8 mouse cellular contexts compared by ENCODE assay signal in the genomic region with DNA sequence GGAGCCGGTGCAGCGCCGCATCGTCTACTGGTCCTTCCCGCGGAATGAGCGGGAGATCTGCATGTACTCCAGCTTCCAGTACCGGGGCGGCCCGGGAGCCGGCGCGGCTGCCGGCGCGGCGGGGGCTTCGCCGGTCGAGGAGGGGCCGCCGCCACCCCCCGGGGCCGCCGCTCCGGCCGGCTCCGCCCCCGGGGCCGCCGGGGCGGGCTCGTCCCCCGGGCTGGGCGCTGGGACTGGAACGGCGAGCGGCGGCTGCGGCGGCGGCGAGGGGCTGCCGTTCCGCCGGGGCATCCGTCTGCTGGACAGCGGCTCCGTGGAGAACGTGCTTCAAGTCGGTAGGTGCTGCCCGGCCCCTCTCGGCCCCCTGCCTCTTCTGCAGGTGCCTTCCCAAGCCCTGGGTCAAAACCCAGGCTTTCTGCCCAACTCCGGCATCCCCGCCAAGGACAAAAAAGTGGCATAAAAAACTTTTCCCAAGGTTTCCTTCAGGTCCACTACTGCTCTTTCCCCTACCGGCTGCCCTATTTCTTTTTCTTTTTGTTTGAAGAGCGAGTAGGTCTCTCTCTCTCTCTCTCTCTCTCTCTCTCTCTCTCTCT. TPM values are rescaled to one million over a fixed set of nuclear protein-coding genes. Genes with fewer than 3 reads are reported as not detected.
A peak's percentile ranks its signal among the peaks of the same experiment; 100 is the strongest.
DNase-seq lines count a peak whose midpoint lies in the region; ATAC-seq and TF ChIP-seq lines count a peak whose summit lies in the region.

No protein-coding gene starts in this region.

- no peaks in the 10 kb centered on the region for H3K4me1 ChIP-seq in forebrain, embryonic 11.5 days (replicated peaks; ENCODE audit: control insufficient read depth, insufficient read depth, low read length)
- peaks cover 8% of the 10 kb centered on the region; the same call in 1 of the 2 replicates for H3K4me1 ChIP-seq in hindbrain, embryonic 12.5 days
- H3K4me1 ChIP-seq in midbrain, embryonic 14.5 days (ENCODE audit: control insufficient read depth, insufficient read depth, low read length): peaks cover 5% of the 10 kb centered on the region; the same call in 1 of the 2 replicates
- peaks cover 3% of the 10 kb centered on the region; the same call in 1 of the 2 replicates for H3K4me1 ChIP-seq in stomach, postnatal 0 days (replicated peaks; ENCODE audit: control insufficient read depth, insufficient read depth)

- WGBS in forebrain, embryonic 11.5 days: under 1% methylated on average over 39 of the region's 57 CpGs
- under 1% methylated on average over 38 of the region's 57 CpGs for WGBS in hindbrain, embryonic 12.5 days
- WGBS in midbrain, embryonic 14.5 days: under 1% methylated on average over 41 of the region's 57 CpGs
- WGBS in stomach, postnatal 0 days: under 1% methylated on average over 43 of the region's 57 CpGs

- peak overlapping the region; percentile 97 for H3K9ac ChIP-seq in forebrain, embryonic 11.5 days (ENCODE audit: low read length)
- peak overlapping the region; percentile 87 for H3K9ac ChIP-seq in hindbrain, embryonic 12.5 days
- H3K9ac ChIP-seq in midbrain, embryonic 14.5 days (replicated peaks; ENCODE audit: low read length): peak overlapping the region; percentile 96
- H3K9ac ChIP-seq in stomach, postnatal 0 days (ENCODE audit: low read length): peak overlapping the region; percentile 53

- ATAC-seq in forebrain, embryonic 11.5 days (replicated peaks; ENCODE audit: low FRiP score): no peak; the same call in none of the 2 replicates
- ATAC-seq in hindbrain, embryonic 12.5 days (ENCODE audit: low FRiP score): no peak
- peak; percentile 39; the same call in 1 of the 2 replicates for ATAC-seq in midbrain, embryonic 14.5 days (ENCODE audit: low FRiP score, low TSS enrichment)
- peak; percentile 49 for ATAC-seq in stomach, postnatal 0 days (ENCODE audit: low FRiP score, low TSS enrichment)

- H3K4me2 ChIP-seq in forebrain, embryonic 11.5 days (ENCODE audit: low read depth, low read length, severe bottlenecking): peak overlapping the region; percentile 79
- H3K4me2 ChIP-seq in hindbrain, embryonic 12.5 days (replicated peaks): peak overlapping the region; percentile 68
- peak overlapping the region; percentile 72 for H3K4me2 ChIP-seq in midbrain, embryonic 14.5 days (ENCODE audit: low read length)
- peak overlapping the region; percentile 100 for H3K4me2 ChIP-seq in stomach, postnatal 0 days (replicated peaks; ENCODE audit: low read depth)

- peak overlapping the region; percentile 98 for H3K27ac ChIP-seq in forebrain, embryonic 11.5 days (ENCODE audit: low read depth, low read length)
- H3K27ac ChIP-seq in hindbrain, embryonic 12.5 days: peak overlapping the region; percentile 97
- peak overlapping the region; percentile 99 for H3K27ac ChIP-seq in midbrain, embryonic 14.5 days (replicated peaks; ENCODE audit: low read depth, low read length)
- no peak overlapping the region for H3K27ac ChIP-seq in stomach, postnatal 0 days (replicated peaks)

- TF ChIP-seq CTCF in stomach, postnatal 0 days (IDR thresholded peaks at IDR 0.05; ENCODE audit: low read depth): no peak

- H3K36me3 ChIP-seq in forebrain, embryonic 11.5 days (ENCODE audit: control insufficient read depth, insufficient read depth, low read length): no peaks in the 10 kb centered on the region
- no peaks in the 10 kb centered on the region for H3K36me3 ChIP-seq in hindbrain, embryonic 12.5 days
- no peaks in the 10 kb centered on the region for H3K36me3 ChIP-seq in midbrain, embryonic 14.5 days (ENCODE audit: control insufficient read depth, insufficient read depth, low read length)
- no peaks in the 10 kb centered on the region for H3K36me3 ChIP-seq in stomach, postnatal 0 days (ENCODE audit: control insufficient read depth, insufficient read depth, low read length)

- DNase-seq in kidney, adult 11 months: peak; percentile 25
- no peak for DNase-seq in kidney, adult 9 months
- peak; percentile 47 to 69 for DNase-seq in adrenal gland, postnatal 36 days
- peak; percentile 75 for DNase-seq in forebrain, embryonic 11.5 days (ENCODE audit: low spot score)
- DNase-seq in left cerebral cortex, postnatal 25 days (ENCODE audit: low spot score in 2 of 2): peak; percentile 18 to 31
- peak; percentile 58 for DNase-seq in midbrain, embryonic 14.5 days
- DNase-seq in stomach, postnatal 0 days (ENCODE audit: low spot score): peak; percentile 19

- intact Hi-C loops in left cerebral cortex, postnatal 25 days (cut with DNase I): loop anchor here (2.0 kb wide), 2 partner anchors 51 to 109 kb away; no protein-coding TSS in a partner anchor

- no peaks in the 10 kb centered on the region for H3K27me3 ChIP-seq in forebrain, embryonic 11.5 days (ENCODE audit: control insufficient read depth, insufficient read depth, low read length)
- H3K27me3 ChIP-seq in hindbrain, embryonic 12.5 days: no peaks in the 10 kb centered on the region
- no peaks in the 10 kb centered on the region for H3K27me3 ChIP-seq in midbrain, embryonic 14.5 days (ENCODE audit: control insufficient read depth, insufficient read depth, low read length)
- H3K27me3 ChIP-seq in stomach, postnatal 0 days (ENCODE audit: control insufficient read depth, insufficient read depth, low read length): 0 out of 2 replicates have a peak, but pooled peaks cover 2% of the 10 kb centered on the region

- no peaks in the 10 kb centered on the region for H3K9me3 ChIP-seq in forebrain, embryonic 11.5 days (ENCODE audit: control insufficient read depth, low read length)
- no peaks in the 10 kb centered on the region for H3K9me3 ChIP-seq in hindbrain, embryonic 12.5 days (replicated peaks)
- no peaks in the 10 kb centered on the region for H3K9me3 ChIP-seq in midbrain, embryonic 14.5 days (ENCODE audit: control insufficient read depth, low read length)
- H3K9me3 ChIP-seq in stomach, postnatal 0 days (ENCODE audit: control insufficient read depth, low read length): no peaks in the 10 kb centered on the region

- TF ChIP-seq EP300 in stomach, postnatal 0 days (optimal IDR thresholded peaks at IDR 0.05): no peak

- peak overlapping the region; percentile 91 for H3K4me3 ChIP-seq in forebrain, embryonic 11.5 days (ENCODE audit: low read depth, low read length)
- peak overlapping the region; percentile 71 for H3K4me3 ChIP-seq in hindbrain, embryonic 12.5 days
- peak overlapping the region; percentile 93 for H3K4me3 ChIP-seq in midbrain, embryonic 14.5 days (replicated peaks; ENCODE audit: low read depth, low read length)
- H3K4me3 ChIP-seq in stomach, postnatal 0 days (ENCODE audit: low read depth, low read length): peak overlapping the region; percentile 77

RNA-seq across cellular contexts. Expression of gene Zswim5, which starts 0.6 kb away (rescaled TPM):
- total RNA-seq in adrenal gland, postnatal 36 days (2021): 1 to 10 TPM; 3.6 to 5.1 TPM
- 10.9 and 12.4 TPM in 2 replicates for polyA plus RNA-seq in forebrain, embryonic 11.5 days (2014; fragmentation: Nextera tagmentation; extraction: Ambion mirVana)
- 7.4 and 8.5 TPM in 2 replicates for polyA plus RNA-seq in hindbrain, embryonic 12.5 days (2016; fragmentation: Nextera tagmentation; extraction: Ambion mirVana)
- total RNA-seq in left cerebral cortex, postnatal 25 days (2021): 10 to 100 TPM; 10.4 to 11.5 TPM
- 7.7 and 9.2 TPM in 2 replicates for polyA plus RNA-seq in midbrain, embryonic 14.5 days (2014; fragmentation: Nextera tagmentation; extraction: Ambion mirVana)
- 0.04 and 0.06 TPM in 2 replicates for polyA plus RNA-seq in stomach, postnatal 0 days (2015; fragmentation: Nextera tagmentation; extraction: Ambion mirVana)

RNA-seq across cellular contexts. Expression of gene Hpdl, which starts 56.3 kb away (rescaled TPM):
- total RNA-seq in adrenal gland, postnatal 36 days (2021): 1 to 10 TPM; 1.9 to 2.6 TPM
- polyA plus RNA-seq in forebrain, embryonic 11.5 days (2014; fragmentation: Nextera tagmentation; extraction: Ambion mirVana): 1.5 and 1.6 TPM in 2 replicates
- 1.5 and 1.7 TPM in 2 replicates for polyA plus RNA-seq in hindbrain, embryonic 12.5 days (2016; fragmentation: Nextera tagmentation; extraction: Ambion mirVana)
- total RNA-seq in left cerebral cortex, postnatal 25 days (2021): 1 to 10 TPM; 1.2 to 1.4 TPM
- 1.1 and 1.2 TPM in 2 replicates for polyA plus RNA-seq in midbrain, embryonic 14.5 days (2014; fragmentation: Nextera tagmentation; extraction: Ambion mirVana)
- 0.51 and 0.85 TPM in 2 replicates for polyA plus RNA-seq in stomach, postnatal 0 days (2015; fragmentation: Nextera tagmentation; extraction: Ambion mirVana)

Comparison
In these comparisons a context has a peak if more than half of its experiments do, and no peak if none do; other contexts are left out.
1. ATAC-seq: peak in midbrain, embryonic 14.5 days (single experiment) and stomach, postnatal 0 days (single experiment); none in forebrain, embryonic 11.5 days (single experiment) and hindbrain, embryonic 12.5 days (single experiment).
2. Peak in every context shown above with its lines, with median percentiles within 50 percentile points of each other: H3K4me2 ChIP-seq, H3K4me3 ChIP-seq and H3K9ac ChIP-seq.